Mouse (Mus musculus): ENCODE data around the gene Sept1. TPM values are rescaled to one million over a fixed set of nuclear protein-coding genes. Genes with fewer than 3 reads are reported as not detected.

The Sept1 gene
- total RNA-seq, 2 experiments from 2014 or later, result 4.2 to 5.0 TPM

DNA sequence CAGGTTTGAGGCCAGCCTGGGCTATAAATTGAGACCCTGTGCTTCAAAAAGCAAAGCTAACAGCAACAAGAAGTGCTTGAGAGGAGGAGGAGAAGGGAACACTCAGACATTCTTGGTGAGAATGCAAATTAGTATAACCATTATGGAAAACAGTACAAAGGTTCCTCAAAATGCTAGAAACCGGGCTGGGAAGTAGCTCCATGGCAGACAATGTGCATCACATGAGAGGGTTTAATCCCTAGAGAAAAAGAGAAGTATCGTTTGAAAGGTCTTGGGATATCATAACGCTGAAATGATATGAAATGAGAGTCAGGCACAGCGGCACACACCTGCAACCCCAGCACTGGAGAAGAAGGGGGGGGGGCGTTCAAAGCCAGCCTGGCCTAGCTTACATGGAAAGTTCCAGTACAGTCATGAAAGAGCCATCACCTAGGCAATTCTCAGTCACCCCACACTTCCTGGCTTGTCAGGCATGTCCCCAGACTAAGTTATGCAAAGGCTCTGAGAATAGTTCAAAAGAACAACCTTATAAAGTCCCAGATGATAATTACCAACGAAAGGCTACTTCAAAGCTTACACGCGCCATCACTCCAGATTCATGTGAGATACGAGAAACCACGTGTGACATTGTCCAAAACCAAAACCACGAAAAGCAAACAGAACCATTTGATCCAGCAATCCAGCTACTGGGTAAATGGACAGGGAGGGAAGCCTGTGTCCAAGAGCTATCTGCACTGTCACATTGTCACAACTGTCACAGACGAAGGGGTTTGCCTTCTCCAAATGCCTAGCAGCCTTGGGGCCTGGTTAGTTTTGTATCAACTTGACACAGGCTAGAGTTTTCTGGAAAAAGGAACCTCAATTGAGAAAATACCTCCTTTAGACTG is 67.1 kb downstream of the Sept1 start:
- intact Hi-C loops (cut with DNase I; ENCODE audit: low total_unique reads), result no loop called here
- DNase-seq, result no peak

Other genes starting within 250 kb of the Sept1 start
- 10 to 100 TPM; 19.5 to 27.1 TPM for gene Mvp, start 218.5 kb downstream of the Sept1 start, total RNA-seq (2021)
- under 1 TPM in 1 of 2 experiments, not detected in 1; 0.97 TPM for gene Pagr1b, start 216.6 kb downstream of the Sept1 start, total RNA-seq (2021)
- gene Pagr1a, start 215.8 kb downstream of the Sept1 start, total RNA-seq (2021), result 10 to 100 TPM in 1 of 2 experiments, 1 to 10 TPM in 1; 8.6 to 15.3 TPM
- gene Gm42742, start 212.0 kb downstream of the Sept1 start, total RNA-seq (2021), result 10 to 100 TPM; 11.1 to 11.6 TPM
- gene Prrt2, start 211.9 kb downstream of the Sept1 start, total RNA-seq (2021), result 1 to 10 TPM; 1.6 TPM
- 10 to 100 TPM; 53.6 to 58.2 TPM for gene Maz, start 206.1 kb downstream of the Sept1 start, total RNA-seq (2021)
- 1 to 10 TPM; 5.1 to 6.0 TPM for gene Kif22, start 190.7 kb downstream of the Sept1 start, total RNA-seq (2021)
- gene Zg16, start 145.8 kb downstream of the Sept1 start, total RNA-seq (2021), result not detected
- gene AI467606, start 141.8 kb downstream of the Sept1 start, total RNA-seq (2021), result under 1 TPM; 0.95 to 0.96 TPM
- gene Qprt, start 110.9 kb downstream of the Sept1 start, total RNA-seq (2021), result 1 to 10 TPM in 1 of 2 experiments, under 1 TPM in 1; 0.97 to 1.4 TPM
- under 1 TPM; 0.24 to 0.27 TPM for gene Spn, start 95.3 kb downstream of the Sept1 start, total RNA-seq (2021)
- 10 to 100 TPM; 30.0 to 32.0 TPM for gene Cd2bp2, start 37.1 kb downstream of the Sept1 start, total RNA-seq (2021)
- 10 to 100 TPM; 32.1 to 32.9 TPM for gene Tbc1d10b, start 24.7 kb downstream of the Sept1 start, total RNA-seq (2021)
- over 10,000 TPM; 57,620 to 58,231 TPM for gene Mylpf, start 24.2 kb downstream of the Sept1 start, total RNA-seq (2021)
- gene Zfp553, start 69 bp downstream of the Sept1 start, total RNA-seq (2021), result 1 to 10 TPM; 4.2 to 5.4 TPM
- gene Zfp771, start 11.1 kb upstream of the Sept1 start, total RNA-seq (2021), result 10 to 100 TPM; 18.0 to 21.6 TPM
- 10 to 100 TPM; 24.7 to 27.0 TPM for gene Dctpp1, start 27.6 kb upstream of the Sept1 start, total RNA-seq (2021)
- gene Sephs2, start 40.9 kb upstream of the Sept1 start, total RNA-seq (2021), result 10 to 100 TPM; 19.3 to 23.1 TPM
- gene Itgal, start 63.1 kb upstream of the Sept1 start, total RNA-seq (2021), result under 1 TPM; 0.42 to 0.62 TPM
- 10 to 100 TPM; 21.4 to 25.7 TPM for gene Zfp768, start 112.5 kb upstream of the Sept1 start, total RNA-seq (2021)
- 1 to 10 TPM; 2.9 to 3.2 TPM for gene Zfp747, start 142.9 kb upstream of the Sept1 start, total RNA-seq (2021)
- 1 to 10 TPM; 1.7 TPM for gene 9130019O22Rik, start 154.0 kb upstream of the Sept1 start, total RNA-seq (2021)
- gene E430018J23Rik, start 160.5 kb upstream of the Sept1 start, total RNA-seq (2021), result 1 to 10 TPM; 2.0 to 2.4 TPM
- 1 to 10 TPM; 2.1 to 3.1 TPM for gene Zfp764, start 173.7 kb upstream of the Sept1 start, total RNA-seq (2021)
- gene Zfp688, start 188.9 kb upstream of the Sept1 start, total RNA-seq (2021), result 1 to 10 TPM; 2.2 to 2.6 TPM
- gene Zfp689, start 216.0 kb upstream of the Sept1 start, total RNA-seq (2021), result 1 to 10 TPM; 1.0 to 1.5 TPM
- gene Prr14, start 226.5 kb upstream of the Sept1 start, total RNA-seq (2021), result 10 to 100 TPM; 17.2 to 19.4 TPM
- 10 to 100 TPM; 20.0 to 24.1 TPM for gene Fbrs, start 246.1 kb upstream of the Sept1 start, total RNA-seq (2021)

All from gastrocnemius, postnatal 14 days (tissue).